Mouse (Mus musculus) heart, embryonic 14.5 days (tissue): Measurements from ENCODE around the gene Ajm1. TPM values are rescaled to one million over a fixed set of nuclear protein-coding genes. Genes with fewer than 3 reads are reported as not detected.

Experiments
- ATAC-seq: fragments of 200-750 bp; cut with Nextera tagmentation; 2 replicates; pipeline ENCODE4 v1.8.0; 2017; ENCODE audit warnings: low read depth, moderate TSS enrichment; ENCODE audit not compliant: insufficient number of reproducible peaks, insufficient read depth, low FRiP score
- H3K27ac ChIP-seq, 2 experiments: fragments of 200-500 bp in 1 of 2; fragments of 300-500 bp in 1 of 2; sonication (generic) in 1 of 2; replicated peaks in 1 of 2; 2 replicates each; pipeline ENCODE4 v1.5.1; 2012 to 2014; ENCODE audit warnings: low read depth in 2 of 2, low read length in 2 of 2, control low read depth in 1 of 2, mild to moderate bottlenecking in 1 of 2, mixed read lengths in 1 of 2; ENCODE audit not compliant: control insufficient read depth in 1 of 2, insufficient read depth in 1 of 2
- H3K27me3 ChIP-seq: fragments of 300-500 bp; sonication (generic); 2 replicates; pipeline ENCODE4 v1.6.1; 2014; ENCODE audit warnings: mild to moderate bottlenecking, low read length, control low read depth; ENCODE audit not compliant: control insufficient read depth, insufficient read depth
- H3K36me3 ChIP-seq: fragments of 300-500 bp; sonication (generic); 2 replicates; pipeline ENCODE4 v1.6.1; 2014; ENCODE audit warnings: mild to moderate bottlenecking, control low read depth, low read length, mixed read lengths; ENCODE audit not compliant: control insufficient read depth, insufficient read depth
- H3K4me1 ChIP-seq, 2 experiments: fragments of 200-500 bp in 1 of 2; fragments of 300-500 bp in 1 of 2; sonication (generic) in 1 of 2; 2 replicates each; pipeline ENCODE4 v1.6.1; 2012 to 2014; ENCODE audit warnings: low read length in 2 of 2, control low read depth in 1 of 2, mixed read lengths in 1 of 2; ENCODE audit not compliant: control insufficient read depth in 2 of 2, insufficient read depth in 2 of 2
- H3K4me2 ChIP-seq: fragments of 300-500 bp; sonication (generic); 2 replicates; pipeline ENCODE4 v1.6.1; 2014; ENCODE audit warnings: mild to moderate bottlenecking, low read length
- H3K4me3 ChIP-seq, 2 experiments: fragments of 200-500 bp in 1 of 2; fragments of 300-500 bp in 1 of 2; sonication (generic) in 1 of 2; 2 replicates each; pipeline ENCODE4 v1.5.1; 2012 to 2014; ENCODE audit warnings: low read length in 2 of 2, mild to moderate bottlenecking in 2 of 2, control low read depth in 1 of 2, low read depth in 1 of 2, moderate library complexity in 1 of 2; ENCODE audit not compliant: control insufficient read depth in 1 of 2, insufficient read depth in 1 of 2
- H3K9ac ChIP-seq: fragments of 300-500 bp; sonication (generic); 2 replicates; pipeline ENCODE4 v1.6.1; 2014; ENCODE audit warnings: mild to moderate bottlenecking, low read length
- H3K9me3 ChIP-seq: fragments of 300-500 bp; sonication (generic); 2 replicates; pipeline ENCODE4 v1.6.1; 2016; ENCODE audit warnings: low read length, control low read depth; ENCODE audit not compliant: control insufficient read depth
- WGBS: fragments of 180-500 bp; shearing (Covaris S2); extraction: QIAGEN DNeasy Blood & Tissue Kit; methylation state at CpG from one replicate; pipeline ENCODE4 v1.1.7; 2014; 5-methylcytosine and 5-hydroxymethylcytosine counted together
- polyA plus RNA-seq: library from polyadenylated mRNA; unstranded; fragments of >200 nt; fragmentation: Nextera tagmentation; extraction: Ambion mirVana; gene quantifications from 2 replicates; pipeline ENCODE4 v1.2.1, GENCODE M21; 2014

Gene Ajm1
- polyA plus RNA-seq, 1 experiment from 2014 or later, result not detected

DNA sequence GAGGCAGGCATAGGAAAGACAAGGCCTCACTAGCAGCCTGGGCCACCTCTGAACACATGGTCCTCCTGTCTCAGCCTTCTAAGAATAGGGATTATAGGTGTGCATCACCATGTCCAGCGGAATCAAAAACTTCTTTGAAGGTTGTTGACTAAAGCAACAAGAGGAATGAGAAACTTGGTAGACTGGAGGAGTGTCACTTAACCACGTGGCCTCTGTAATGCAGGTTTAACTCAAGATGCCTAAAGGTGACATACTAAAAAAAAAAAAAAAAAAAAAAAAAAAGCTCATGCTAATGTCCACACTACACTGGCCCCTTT lies 46.7 kb downstream of the Ajm1 start:
- no peak overlapping the region for H3K27ac ChIP-seq
- no peak overlapping the region for H3K4me3 ChIP-seq
- no peak overlapping the region for H3K4me2 ChIP-seq
- H3K36me3 ChIP-seq, result peaks cover 82% of the 10 kb centered on the region
- H3K4me1 ChIP-seq, result peaks cover 0 to 8% of the 10 kb centered on the region in 2 experiments; a peak in 1 of 4 replicates
- H3K9me3 ChIP-seq, result no peaks in the 10 kb centered on the region
- ATAC-seq, result no peak
- no peaks in the 10 kb centered on the region for H3K27me3 ChIP-seq
- H3K9ac ChIP-seq, result no peak overlapping the region
- WGBS, result 90% methylated on average over 2 of the region's 2 CpGs

DNA sequence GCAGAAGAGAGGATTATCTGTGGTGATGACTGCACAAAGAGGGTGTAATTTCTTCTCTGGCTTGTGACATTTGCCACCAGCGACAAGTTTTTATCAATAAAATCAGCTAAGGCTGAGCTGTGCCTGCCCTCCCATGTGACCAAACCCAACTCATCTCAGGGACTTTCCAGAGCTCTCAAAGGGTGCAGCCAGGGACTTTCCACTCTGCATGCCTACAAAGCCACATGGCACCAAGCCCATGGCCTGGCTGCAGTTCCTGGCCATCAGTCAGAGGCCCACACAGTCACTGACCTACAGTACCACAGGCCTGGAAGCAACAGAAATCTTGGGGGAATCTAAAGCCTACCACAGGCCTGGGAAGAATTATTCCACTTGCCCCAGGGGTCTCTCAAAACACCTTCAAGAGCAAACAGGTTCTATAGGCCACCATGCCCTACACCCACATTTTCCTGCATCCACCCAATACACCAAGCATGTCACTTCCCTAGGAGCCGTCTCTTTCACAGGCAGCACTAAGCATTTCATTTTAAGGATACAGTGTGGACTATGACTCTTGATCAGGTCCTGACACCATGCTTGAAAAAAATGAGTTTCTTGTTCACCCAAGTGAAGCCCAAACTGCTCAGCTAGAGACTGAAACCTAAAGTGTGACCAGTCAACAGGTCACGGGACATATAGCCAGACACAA lies 47.2 kb downstream of the Ajm1 start:
- peaks cover 87% of the 10 kb centered on the region for H3K36me3 ChIP-seq
- H3K9me3 ChIP-seq, result no peaks in the 10 kb centered on the region
- no peaks in the 10 kb centered on the region for H3K27me3 ChIP-seq
- no peak overlapping the region for H3K4me3 ChIP-seq
- peaks cover 0 to 8% of the 10 kb centered on the region in 2 experiments; a peak in 1 of 4 replicates for H3K4me1 ChIP-seq
- peak; percentile 41; the same call in 1 of the 2 replicates for ATAC-seq
- no peak overlapping the region for H3K27ac ChIP-seq
- H3K9ac ChIP-seq, result no peak overlapping the region
- WGBS, result 64% methylated on average over 3 of the region's 3 CpGs
- no peak overlapping the region for H3K4me2 ChIP-seq

DNA sequence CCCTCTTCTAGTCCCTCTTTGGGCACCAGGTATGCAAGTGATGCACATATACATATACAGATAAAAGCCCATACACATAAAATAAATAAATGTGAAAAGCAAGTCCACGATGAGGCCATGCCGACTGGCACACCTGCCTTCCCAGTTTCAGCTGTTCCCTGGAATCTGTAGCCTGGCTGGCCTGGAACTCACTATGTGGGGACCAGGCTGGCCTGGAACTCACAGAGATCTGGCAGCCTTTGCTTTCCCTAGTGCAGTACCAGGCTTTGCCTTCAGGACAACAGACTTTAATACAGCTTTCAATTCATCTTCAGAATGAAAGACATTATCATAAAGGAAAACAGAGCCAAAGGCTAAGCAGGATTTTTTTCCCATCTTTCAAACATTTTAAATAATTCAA lies 47.9 kb downstream of the Ajm1 start:
- Histone ChIP-seq H3K27me3 (no peaks in the 10 kb centered on the region), H3K4me2 (no peak overlapping the region), H3K9me3 (no peaks in the 10 kb centered on the region), H3K4me3 (no peak overlapping the region), H3K36me3 (peaks cover 92% of the 10 kb centered on the region), H3K9ac (no peak overlapping the region), H3K27ac (no peak overlapping the region), H3K4me1 (peaks cover 0 to 8% of the 10 kb centered on the region in 2 experiments; a peak in 1 of 4 replicates)
- ATAC-seq, result no peak
- 85% methylated on average over 2 of the region's 2 CpGs for WGBS

DNA sequence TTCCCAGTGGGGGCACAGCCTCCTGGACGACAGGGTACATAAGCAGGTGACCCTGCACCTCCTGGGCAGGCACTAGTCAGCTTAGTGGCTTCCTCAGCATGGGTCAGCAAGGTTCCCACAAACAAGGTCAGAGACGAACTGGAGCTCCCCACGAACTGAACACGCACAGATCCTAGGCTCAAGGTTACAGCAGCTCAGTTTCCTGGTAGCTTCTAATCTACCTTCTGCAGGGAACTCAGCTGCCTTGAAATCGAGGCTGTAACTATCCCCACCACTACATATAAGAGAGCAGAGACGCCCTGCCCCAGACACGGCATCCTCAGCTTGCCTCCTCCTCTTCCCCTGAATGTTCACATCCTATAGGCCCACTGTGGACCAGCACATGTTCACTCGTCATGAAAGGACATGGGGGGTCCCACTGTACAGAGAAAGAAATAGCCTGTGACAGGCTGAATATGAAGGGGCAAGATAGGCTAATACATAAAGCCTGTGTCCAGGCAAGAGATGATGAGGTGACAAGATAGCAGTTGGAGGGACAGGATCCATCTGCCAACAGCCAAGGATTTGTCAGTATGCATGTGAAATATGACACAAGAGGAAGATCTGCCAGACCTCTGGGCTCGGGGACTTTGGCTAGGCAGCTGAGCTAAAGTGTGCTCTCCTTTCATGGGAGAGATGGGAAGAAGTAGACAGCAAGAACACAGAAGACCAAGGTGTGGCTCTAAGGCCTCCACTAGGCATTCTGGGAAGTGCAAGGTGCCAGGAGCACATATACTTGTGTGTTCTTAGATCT lies 54.9 kb downstream of the Ajm1 start:
- H3K9ac ChIP-seq, result no peak overlapping the region
- WGBS, result 85% methylated on average over 9 of the region's 9 CpGs
- H3K36me3 ChIP-seq, result peaks cover 93% of the 10 kb centered on the region
- no peaks in the 10 kb centered on the region for H3K27me3 ChIP-seq
- H3K4me2 ChIP-seq, result no peak overlapping the region
- no peak for ATAC-seq
- no peaks in the 10 kb centered on the region for H3K4me1 ChIP-seq
- H3K9me3 ChIP-seq, result no peaks in the 10 kb centered on the region
- no peak overlapping the region for H3K4me3 ChIP-seq
- H3K27ac ChIP-seq, result no peak overlapping the region

Other genes starting within 250 kb of the Ajm1 start
- 42.8 and 48.1 TPM in 2 replicates for gene Man1b1, start 249.4 kb downstream of the Ajm1 start, polyA plus RNA-seq
- gene Dpp7, start 225.4 kb downstream of the Ajm1 start, polyA plus RNA-seq, result 11.5 and 12.4 TPM in 2 replicates
- gene Uap1l1, start 216.1 kb downstream of the Ajm1 start, polyA plus RNA-seq, result 17.6 and 18.3 TPM in 2 replicates
- gene Sapcd2, start 209.4 kb downstream of the Ajm1 start, polyA plus RNA-seq, result 14.4 and 17.7 TPM in 2 replicates
- gene Entpd2, start 185.9 kb downstream of the Ajm1 start, polyA plus RNA-seq, result 0.81 and 0.85 TPM in 2 replicates
- 29.3 and 29.5 TPM in 2 replicates for gene Npdc1, start 182.4 kb downstream of the Ajm1 start, polyA plus RNA-seq
- 0.14 TPM in 1 of 2 replicates, not detected in the other for gene Fut7, start 158.5 kb downstream of the Ajm1 start, polyA plus RNA-seq
- gene Abca2, start 153.1 kb downstream of the Ajm1 start, polyA plus RNA-seq, result 3.8 and 4.3 TPM in 2 replicates
- 3.8 and 4.6 TPM in 2 replicates for gene Clic3, start 124.9 kb downstream of the Ajm1 start, polyA plus RNA-seq
- gene Paxx, start 120.7 kb downstream of the Ajm1 start, polyA plus RNA-seq, result 31.0 and 32.6 TPM in 2 replicates
- gene Ptgds, start 111.7 kb downstream of the Ajm1 start, polyA plus RNA-seq, result 98.5 and 112 TPM in 2 replicates
- gene Lcn12, start 87.8 kb downstream of the Ajm1 start, polyA plus RNA-seq, result not detected in 2 replicates
- gene Fbxw5, start 81.0 kb downstream of the Ajm1 start, polyA plus RNA-seq, result 82.8 and 85.2 TPM in 2 replicates
- 2.9 and 4.9 TPM in 2 replicates for gene C8g, start 80.0 kb downstream of the Ajm1 start, polyA plus RNA-seq
- gene Traf2, start 34.8 kb downstream of the Ajm1 start, polyA plus RNA-seq, result 19.1 and 19.8 TPM in 2 replicates
- 279 and 319 TPM in 2 replicates for gene Edf1, start 23.9 kb downstream of the Ajm1 start, polyA plus RNA-seq
- 1.4 and 1.9 TPM in 2 replicates for gene Mamdc4, start 6.9 kb downstream of the Ajm1 start, polyA plus RNA-seq
- 240 and 250 TPM in 2 replicates for gene Phpt1, start 6.5 kb downstream of the Ajm1 start, polyA plus RNA-seq
- 41.9 and 42.1 TPM in 2 replicates for gene Rabl6, start 26.8 kb upstream of the Ajm1 start, polyA plus RNA-seq
- gene Ccdc183, start 35.9 kb upstream of the Ajm1 start, polyA plus RNA-seq, result 0.07 and 0.27 TPM in 2 replicates
- gene Tmem141, start 40.2 kb upstream of the Ajm1 start, polyA plus RNA-seq, result 22.8 and 28.2 TPM in 2 replicates
- gene Fcna, start 46.3 kb upstream of the Ajm1 start, polyA plus RNA-seq, result 1.8 and 3.2 TPM in 2 replicates
- not detected in 2 replicates for gene Lcn8, start 71.4 kb upstream of the Ajm1 start, polyA plus RNA-seq
- gene Lcn5, start 76.2 kb upstream of the Ajm1 start, polyA plus RNA-seq, result not detected in 2 replicates
- gene Lcn6, start 95.0 kb upstream of the Ajm1 start, polyA plus RNA-seq, result not detected in 2 replicates
- gene Lcn10, start 101.0 kb upstream of the Ajm1 start, polyA plus RNA-seq, result not detected in 2 replicates
- not detected in 2 replicates for gene Obp2a, start 118.3 kb upstream of the Ajm1 start, polyA plus RNA-seq
- gene Bmyc, start 125.0 kb upstream of the Ajm1 start, polyA plus RNA-seq, result 36.7 and 44.1 TPM in 2 replicates
- not detected in 2 replicates for gene Obp2b, start 155.3 kb upstream of the Ajm1 start, polyA plus RNA-seq
- not detected in 2 replicates for gene Lcn3, start 183.8 kb upstream of the Ajm1 start, polyA plus RNA-seq
- gene Lcn11, start 195.3 kb upstream of the Ajm1 start, polyA plus RNA-seq, result not detected in 2 replicates
- gene Gm13539, start 200.5 kb upstream of the Ajm1 start, polyA plus RNA-seq, result not detected in 2 replicates
- not detected in 2 replicates for gene Glt6d1, start 234.1 kb upstream of the Ajm1 start, polyA plus RNA-seq
- not detected in 2 replicates for gene Lcn9, start 241.4 kb upstream of the Ajm1 start, polyA plus RNA-seq